Mouse (Mus musculus): ENCODE data around the gene Pelp1.
A peak's percentile ranks its signal among the peaks of the same experiment; 100 is the strongest.
"Not testable (repeated sequence)": the region's sequence is repeated elsewhere in the genome, so short reads cannot be mapped to it uniquely, and the experiment has no call there.

The Pelp1 gene

GRCm38 (mm10) chr11:70372849-70373557, 36.8 kb downstream of the Pelp1 start:
- no peak for TF ChIP-seq CTCF (conservative IDR thresholded peaks at IDR 0.05; ENCODE audit: low read length)
- TF ChIP-seq POU5F1 (IDR thresholded peaks at IDR 0.05; ENCODE audit: borderline replicate concordance, low read length): no peak
- no peak for TF ChIP-seq NANOG (IDR thresholded peaks at IDR 0.05; ENCODE audit: borderline replicate concordance, low read length)
- no peaks in the 10 kb centered on the region for H3K4me1 ChIP-seq (replicated peaks; ENCODE audit: low read depth, low read length)
- no peak overlapping the region for H3K4me3 ChIP-seq (replicated peaks; ENCODE audit: low read length)
- H3K27me3 ChIP-seq (ENCODE audit: insufficient read depth, low read length): peaks cover 22% of the 10 kb centered on the region; the same call in 1 of the 2 replicates
- peaks cover 13% of the 10 kb centered on the region for H3K9me3 ChIP-seq (ENCODE audit: low read length)
- no peaks in the 10 kb centered on the region for H3K36me3 ChIP-seq (ENCODE audit: insufficient read depth, low read length)

GRCm38 (mm10) chr11:70372396-70372795, 37.4 kb downstream of the Pelp1 start:
- H3K27me3 ChIP-seq (ENCODE audit: insufficient read depth, low read length): peaks cover 21% of the 10 kb centered on the region; the same call in 1 of the 2 replicates
- H3K9me3 ChIP-seq (ENCODE audit: low read length): peaks cover 19% of the 10 kb centered on the region
- TF ChIP-seq NANOG (IDR thresholded peaks at IDR 0.05; ENCODE audit: borderline replicate concordance, low read length) (no peak), CTCF (conservative IDR thresholded peaks at IDR 0.05; ENCODE audit: low read length) (no peak), POU5F1 (IDR thresholded peaks at IDR 0.05; ENCODE audit: borderline replicate concordance, low read length) (no peak)
- H3K36me3 ChIP-seq (ENCODE audit: insufficient read depth, low read length): no peaks in the 10 kb centered on the region
- H3K4me1 ChIP-seq (replicated peaks; ENCODE audit: low read depth, low read length): no peaks in the 10 kb centered on the region
- H3K4me3 ChIP-seq (replicated peaks; ENCODE audit: low read length): no peak overlapping the region

GRCm38 (mm10) chr11:70368626-70369025, 41.2 kb downstream of the Pelp1 start:
- not testable (repeated sequence) for H3K36me3 ChIP-seq (ENCODE audit: insufficient read depth, low read length); H3K4me3 ChIP-seq (replicated peaks; ENCODE audit: low read length)

GRCm38 (mm10) chr11:70367701-70368100, 42.1 kb downstream of the Pelp1 start:
- H3K36me3 ChIP-seq (ENCODE audit: insufficient read depth, low read length); H3K4me3 ChIP-seq (replicated peaks; ENCODE audit: low read length); H3K27me3 ChIP-seq (ENCODE audit: insufficient read depth, low read length); H3K4me1 ChIP-seq (replicated peaks; ENCODE audit: low read depth, low read length): not testable (repeated sequence)
- peaks cover 53% of the 10 kb centered on the region for H3K9me3 ChIP-seq (ENCODE audit: low read length)

More at GRCm38 (mm10) chr11:70368626-70369025, 41.2 kb downstream of the Pelp1 start:
- not testable (repeated sequence) for H3K4me1 ChIP-seq (replicated peaks; ENCODE audit: low read depth, low read length); H3K27me3 ChIP-seq (ENCODE audit: insufficient read depth, low read length)
- H3K9me3 ChIP-seq (ENCODE audit: low read length): peaks cover 46% of the 10 kb centered on the region

- TF ChIP-seq NANOG (IDR thresholded peaks at IDR 0.05; ENCODE audit: borderline replicate concordance, low read length) (no peak), POU5F1 (IDR thresholded peaks at IDR 0.05; ENCODE audit: borderline replicate concordance, low read length) (no peak), CTCF (conservative IDR thresholded peaks at IDR 0.05; ENCODE audit: low read length) (no peak)
- H3K4me1 ChIP-seq (replicated peaks; ENCODE audit: low read depth, low read length): peaks cover 58% of the 10 kb centered on the region
Measured at GRCm38 (mm10) chr11:70351868-70352267, 58.0 kb downstream of the Pelp1 start, which contains the start of gene Alox15. Gene Alox15, minus strand, starts transcription at chr11:70352031.

GRCm38 (mm10) chr11:70348630-70349029, 61.2 kb downstream of the Pelp1 start:
- Histone ChIP-seq H3K4me1 (replicated peaks; ENCODE audit: low read depth, low read length) (peaks cover 43% of the 10 kb centered on the region), H3K27me3 (ENCODE audit: insufficient read depth, low read length) (peaks cover 95% of the 10 kb centered on the region), H3K9me3 (ENCODE audit: low read length) (no peaks in the 10 kb centered on the region), H3K36me3 (ENCODE audit: insufficient read depth, low read length) (no peaks in the 10 kb centered on the region), H3K4me3 (replicated peaks; ENCODE audit: low read length) (no peak overlapping the region)
- TF ChIP-seq NANOG (IDR thresholded peaks at IDR 0.05; ENCODE audit: borderline replicate concordance, low read length) (no peak), POU5F1 (IDR thresholded peaks at IDR 0.05; ENCODE audit: borderline replicate concordance, low read length) (no peak), CTCF (conservative IDR thresholded peaks at IDR 0.05; ENCODE audit: low read length) (no peak)

More at GRCm38 (mm10) chr11:70351868-70352267, 58.0 kb downstream of the Pelp1 start, which contains the start of gene Alox15:
- Histone ChIP-seq H3K27me3 (ENCODE audit: insufficient read depth, low read length) (peaks cover 70% of the 10 kb centered on the region), H3K36me3 (ENCODE audit: insufficient read depth, low read length) (no peaks in the 10 kb centered on the region), H3K9me3 (ENCODE audit: low read length) (no peaks in the 10 kb centered on the region), H3K4me3 (replicated peaks; ENCODE audit: low read length) (peak within 1 kb of the TSS; percentile 66)

GRCm38 (mm10) chr11:70347861-70348260, 62.0 kb downstream of the Pelp1 start:
- Histone ChIP-seq H3K4me3 (replicated peaks; ENCODE audit: low read length) (no peak overlapping the region), H3K4me1 (replicated peaks; ENCODE audit: low read depth, low read length) (peaks cover 38% of the 10 kb centered on the region), H3K9me3 (ENCODE audit: low read length) (no peaks in the 10 kb centered on the region), H3K36me3 (ENCODE audit: insufficient read depth, low read length) (no peaks in the 10 kb centered on the region), H3K27me3 (ENCODE audit: insufficient read depth, low read length) (peaks cover 94% of the 10 kb centered on the region)
- TF ChIP-seq CTCF (conservative IDR thresholded peaks at IDR 0.05; ENCODE audit: low read length) (no peak), POU5F1 (IDR thresholded peaks at IDR 0.05; ENCODE audit: borderline replicate concordance, low read length) (no peak), NANOG (IDR thresholded peaks at IDR 0.05; ENCODE audit: borderline replicate concordance, low read length) (no peak)

GRCm38 (mm10) chr11:70345546-70345945, 64.3 kb downstream of the Pelp1 start:
- Histone ChIP-seq H3K36me3 (ENCODE audit: insufficient read depth, low read length) (no peaks in the 10 kb centered on the region), H3K4me1 (replicated peaks; ENCODE audit: low read depth, low read length) (peaks cover 18% of the 10 kb centered on the region), H3K4me3 (replicated peaks; ENCODE audit: low read length) (no peak overlapping the region), H3K27me3 (ENCODE audit: insufficient read depth, low read length) (peaks cover 77% of the 10 kb centered on the region), H3K9me3 (ENCODE audit: low read length) (no peaks in the 10 kb centered on the region)
- TF ChIP-seq CTCF (conservative IDR thresholded peaks at IDR 0.05; ENCODE audit: low read length) (no peak), POU5F1 (IDR thresholded peaks at IDR 0.05; ENCODE audit: borderline replicate concordance, low read length) (no peak), NANOG (IDR thresholded peaks at IDR 0.05; ENCODE audit: borderline replicate concordance, low read length) (no peak)

GRCm38 (mm10) chr11:70345061-70345460, 64.8 kb downstream of the Pelp1 start:
- Histone ChIP-seq H3K36me3 (ENCODE audit: insufficient read depth, low read length) (no peaks in the 10 kb centered on the region), H3K4me3 (replicated peaks; ENCODE audit: low read length) (no peak overlapping the region), H3K9me3 (ENCODE audit: low read length) (no peaks in the 10 kb centered on the region), H3K4me1 (replicated peaks; ENCODE audit: low read depth, low read length) (peaks cover 16% of the 10 kb centered on the region), H3K27me3 (ENCODE audit: insufficient read depth, low read length) (peaks cover 73% of the 10 kb centered on the region)
- TF ChIP-seq CTCF (conservative IDR thresholded peaks at IDR 0.05; ENCODE audit: low read length) (no peak), POU5F1 (IDR thresholded peaks at IDR 0.05; ENCODE audit: borderline replicate concordance, low read length) (no peak), NANOG (IDR thresholded peaks at IDR 0.05; ENCODE audit: borderline replicate concordance, low read length) (no peak)
